Mouse (Mus musculus): Measurements from ENCODE around the gene Ranbp9.

DNA sequence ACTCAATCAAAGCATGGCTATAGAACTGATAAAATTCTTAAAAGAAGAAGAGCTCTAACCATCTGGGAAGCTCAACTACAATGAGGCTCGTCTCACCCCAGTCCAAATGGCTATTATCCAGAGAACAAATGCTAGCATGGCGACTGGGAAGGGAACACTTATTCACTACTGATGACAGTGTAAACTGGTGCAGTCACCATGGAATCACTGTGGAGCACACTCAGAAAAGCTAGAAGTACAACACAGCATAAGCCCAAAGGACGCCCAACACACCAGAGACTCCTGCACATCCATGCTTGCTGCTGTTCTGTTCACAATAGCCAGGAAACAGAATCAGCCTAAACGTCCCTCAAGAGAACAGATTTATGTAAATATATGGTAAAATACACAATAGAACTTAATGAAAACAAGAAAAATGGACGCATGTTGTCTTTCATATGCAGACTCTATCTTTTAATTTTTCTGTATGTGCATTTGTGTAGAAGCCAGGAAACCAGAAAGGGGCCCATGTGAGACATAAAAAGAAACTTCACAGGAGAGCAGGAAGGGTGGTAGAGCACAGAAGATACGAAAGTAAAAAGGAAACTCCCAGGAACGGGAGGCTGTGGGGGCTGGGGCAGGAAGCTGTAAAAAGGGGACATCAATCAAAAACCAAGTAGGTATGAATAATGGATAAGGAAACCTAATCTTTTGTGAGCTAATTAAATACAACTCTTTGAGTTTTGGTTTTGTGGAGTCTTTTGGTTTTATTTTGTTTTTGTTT, 28.1 kb downstream of the Ranbp9 start:
- no peak for TF ChIP-seq POLR2A (IDR thresholded peaks at IDR 0.05; ENCODE audit: low read depth, low read length)
- no peak for TF ChIP-seq CTCF (IDR thresholded peaks at IDR 0.05; ENCODE audit: extremely low read depth, insufficient read depth, insufficient read length, insufficient replicate concordance)
